Mouse (Mus musculus) Patski (cell line): Measurements from ENCODE around the gene Timm50. TPM values are rescaled to one million over a fixed set of nuclear protein-coding genes. Genes with fewer than 3 reads are reported as not detected.
A peak's percentile ranks its signal among the peaks of the same experiment; 100 is the strongest.

Experiments
- ATAC-seq: fragments of 100-300 bp; one replicate; pipeline ENCODE4 v1.8.0; 2021
- CTCF ChIA-PET: fragments of 350-600 bp; sonication (Branson Sonifier 250); formaldehyde crosslinking; loops from one replicate; lab custom pipeline; 2022; ENCODE audit warnings: inconsistent platforms; lab: Charles Lee
- POLR2A ChIA-PET: fragments of 350-600 bp; sonication (Branson Sonifier 250); formaldehyde crosslinking; loops from one replicate; lab custom pipeline; 2022; ENCODE audit warnings: antibody characterized with exemption, inconsistent platforms; lab: Charles Lee
- DNase-seq: peaks from one replicate; pipeline ENCODE4 v3.0.0-alpha.2; 2011; ENCODE audit warnings: low read depth, low spot score
- H3K27me3 ChIP-seq: fragments of 371-371 bp; one replicate; pipeline ENCODE4 v1.5.1; 2021
- CTCF ChIP-seq: fragments of 100-300 bp; IDR thresholded peaks from one replicate; pipeline ENCODE4 v1.5.1; 2021
- in situ Hi-C: fragments of 300-500 bp; cut with MboI; formaldehyde crosslinking; loops from 3 replicates; pipeline ENCODE4 v1.11.1; 2018; ENCODE audit warnings: low pct_unique_long_range_greater_than_20kb, mixed read lengths
- polyA plus RNA-seq: library from polyadenylated mRNA; unstranded; gene quantifications from one replicate; pipeline ENCODE4 v1.2.3, GENCODE M21; 2021

Gene Timm50
- polyA plus RNA-seq, 1 experiment from 2014 or later, result 61.7 TPM

- POLR2A ChIA-PET, result no interaction called here
- in situ Hi-C loops, result no loop called here
- CTCF ChIA-PET, result interaction anchor here (1.1 to 1.4 kb wide), 3 partner anchors 13 to 68 kb away, joined by 3 to 5 read pairs (median 3); partner anchors contain the start of gene Selenov
These were observed 34.6 kb downstream of the Timm50 start for GRCm38 (mm10) chr7:28277237-28277614.

GRCm38 (mm10) chr7:28271761-28272160 lies 40.1 kb downstream of the Timm50 start:
- in situ Hi-C loops, result no loop called here
- ChIA-PET CTCF (no interaction called here), POLR2A (no interaction called here)
- ATAC-seq (no peak), DNase-seq (no peak)
- TF ChIP-seq CTCF, result peak; percentile 56
- H3K27me3 ChIP-seq, result no peaks in the 10 kb centered on the region

More at GRCm38 (mm10) chr7:28277237-28277614, 34.6 kb downstream of the Timm50 start:
- no peak for TF ChIP-seq CTCF
- ATAC-seq, result no peak
- no peak for DNase-seq
- no peaks in the 10 kb centered on the region for H3K27me3 ChIP-seq

- ChIA-PET POLR2A (no interaction called here), CTCF (no interaction called here)
- DNase-seq (no peak), ATAC-seq (no peak)
- peak; percentile 42 for TF ChIP-seq CTCF
- in situ Hi-C loops, result no loop called here
- H3K27me3 ChIP-seq, result no peaks in the 10 kb centered on the region
These were observed 42.5 kb downstream of the Timm50 start for GRCm38 (mm10) chr7:28269355-28269754.

- ChIA-PET POLR2A (no interaction called here), CTCF (no interaction called here)
- H3K27me3 ChIP-seq, result no peaks in the 10 kb centered on the region
- TF ChIP-seq CTCF, result no peak
- ATAC-seq (no peak), DNase-seq (no peak)
- in situ Hi-C loops, result no loop called here
These were observed 43.3 kb downstream of the Timm50 start for GRCm38 (mm10) chr7:28268576-28268975.

GRCm38 (mm10) chr7:28268042-28268531 lies 43.8 kb downstream of the Timm50 start:
- no peak for DNase-seq

GRCm38 (mm10) chr7:28267129-28268041 lies 44.5 kb downstream of the Timm50 start, which contains the start of gene Eid2:
TSS of gene Eid2 (plus strand) at chr7:28267881.
- peak; percentile 44 for TF ChIP-seq CTCF
- ATAC-seq (peak; percentile 33), DNase-seq (peak; percentile 25)
- in situ Hi-C loops, result no loop called here
- ChIA-PET POLR2A (interaction anchor here (0.7 kb wide), 1 partner anchor 27 kb away, joined by 3 read pairs; no protein-coding TSS in a partner anchor), CTCF (no interaction called here)
- H3K27me3 ChIP-seq, result no peaks in the 10 kb centered on the region

More at GRCm38 (mm10) chr7:28268042-28268531, 43.8 kb downstream of the Timm50 start:
- in situ Hi-C loops, result no loop called here
- H3K27me3 ChIP-seq, result no peaks in the 10 kb centered on the region
- ChIA-PET CTCF (no interaction called here), POLR2A (interaction anchor here (0.7 kb wide), 1 partner anchor 27 kb away, joined by 3 read pairs; no protein-coding TSS in a partner anchor)
- no peak for TF ChIP-seq CTCF
- ATAC-seq, result peak; percentile 38

- DNase-seq, result no peak
- POLR2A ChIA-PET, result interaction anchor here (0.6 kb wide), 1 partner anchor 103 kb away, joined by 3 read pairs; no protein-coding TSS in a partner anchor
- in situ Hi-C loops, result no loop called here
These were observed 46.5 kb downstream of the Timm50 start for GRCm38 (mm10) chr7:28265391-28265790.

GRCm38 (mm10) chr7:28263786-28264185 lies 48.1 kb downstream of the Timm50 start:
- ATAC-seq (no peak), DNase-seq (no peak)
- TF ChIP-seq CTCF, result no peak
- ChIA-PET POLR2A (no interaction called here), CTCF (no interaction called here)
- in situ Hi-C loops, result no loop called here
- no peaks in the 10 kb centered on the region for H3K27me3 ChIP-seq

More at GRCm38 (mm10) chr7:28265391-28265790, 46.5 kb downstream of the Timm50 start:
- no peak for ATAC-seq
- CTCF ChIA-PET, result no interaction called here
- TF ChIP-seq CTCF, result no peak
- H3K27me3 ChIP-seq, result no peaks in the 10 kb centered on the region

- ChIA-PET CTCF (no interaction called here), POLR2A (no interaction called here)
- in situ Hi-C loops, result no loop called here
- ATAC-seq (no peak), DNase-seq (no peak)
- TF ChIP-seq CTCF, result no peak
- no peaks in the 10 kb centered on the region for H3K27me3 ChIP-seq
These were observed 49.0 kb downstream of the Timm50 start for GRCm38 (mm10) chr7:28262861-28263260.

Other genes starting within 250 kb of the Timm50 start
- gene Fcgbp, start 240.8 kb downstream of the Timm50 start, polyA plus RNA-seq, result 1.6 TPM
- 0.77 TPM for gene 9530053A07Rik, start 182.6 kb downstream of the Timm50 start, polyA plus RNA-seq
- 134 TPM for gene Fbl, start 142.4 kb downstream of the Timm50 start, polyA plus RNA-seq
- gene Dyrk1b, start 132.6 kb downstream of the Timm50 start, polyA plus RNA-seq, result 26.5 TPM
- 25.4 TPM for gene Eid2, start 44.2 kb downstream of the Timm50 start, polyA plus RNA-seq
- gene Eid2b, start 34.3 kb downstream of the Timm50 start, polyA plus RNA-seq, result 11.7 TPM
- not detected for gene Selenov, start 20.9 kb downstream of the Timm50 start, polyA plus RNA-seq
- 0.35 TPM for gene Dll3, start 9.8 kb downstream of the Timm50 start, polyA plus RNA-seq
- gene Supt5, start 26.7 kb upstream of the Timm50 start, polyA plus RNA-seq, result 127 TPM
- gene Rps16, start 38.6 kb upstream of the Timm50 start, polyA plus RNA-seq, result 713 TPM
- 45.3 TPM for gene Plekhg2, start 60.5 kb upstream of the Timm50 start, polyA plus RNA-seq
- gene Zfp36, start 68.2 kb upstream of the Timm50 start, polyA plus RNA-seq, result 90.4 TPM
- 32.4 TPM for gene Med29, start 80.6 kb upstream of the Timm50 start, polyA plus RNA-seq
- 104 TPM for gene Paf1, start 80.9 kb upstream of the Timm50 start, polyA plus RNA-seq
- gene Gmfg, start 125.4 kb upstream of the Timm50 start, polyA plus RNA-seq, result 0.58 TPM
- gene Lrfn1, start 139.9 kb upstream of the Timm50 start, polyA plus RNA-seq, result 2.6 TPM
- gene Ifnl2, start 198.4 kb upstream of the Timm50 start, polyA plus RNA-seq, result not detected
- not detected for gene Ifnl3, start 210.8 kb upstream of the Timm50 start, polyA plus RNA-seq
- gene Sycn, start 228.8 kb upstream of the Timm50 start, polyA plus RNA-seq, result not detected
- not detected for gene Nccrp1, start 235.2 kb upstream of the Timm50 start, polyA plus RNA-seq